Mouse (Mus musculus) liver, adult 2 months (tissue): ENCODE data around the gene Dennd4a.

Source experiments
- CTCF ChIP-seq: fragments of 200-500 bp; IDR thresholded peaks from 2 replicates; pipeline ENCODE4 v1.5.1; 2011; ENCODE audit warnings: low read depth, low read length, control low read depth
- POLR2A ChIP-seq: fragments of 200-500 bp; IDR thresholded peaks from 2 replicates; pipeline ENCODE4 v1.6.1; 2011; ENCODE audit warnings: low read length, control low read depth; ENCODE audit not compliant: insufficient read depth; ENCODE audit errors: extremely low read depth

DNA sequence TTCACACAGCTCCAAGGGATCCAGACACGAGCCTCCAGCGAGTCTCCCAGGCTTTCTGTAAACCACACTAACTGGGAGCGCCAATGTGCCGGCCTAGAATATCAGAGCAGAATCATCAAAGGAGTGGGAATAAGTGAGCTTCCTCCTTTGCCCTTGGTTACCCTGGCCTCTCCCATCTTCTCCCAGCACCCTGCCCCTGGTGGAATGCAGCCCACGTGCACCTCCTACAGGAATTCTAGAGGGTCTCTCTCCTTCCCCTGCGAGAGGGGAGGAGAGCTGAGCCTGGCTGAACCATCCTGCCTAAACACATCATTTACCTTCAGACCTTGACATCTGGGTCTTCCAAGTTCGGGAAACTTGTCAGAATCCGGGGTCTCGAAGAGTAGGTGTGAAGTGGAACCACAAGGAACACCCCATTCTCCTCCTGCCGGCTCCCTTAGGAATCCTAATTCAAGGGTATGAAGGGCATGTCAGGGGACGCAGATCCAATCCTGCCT, 140.1 kb downstream of the Dennd4a start, which contains the start of gene Slc24a1:
- TF ChIP-seq CTCF (no peak), POLR2A (no peak)
